Mouse (Mus musculus) G1E-ER4 (cell line): Measurements from ENCODE around the gene Olfr837. TPM values are rescaled to one million over a fixed set of nuclear protein-coding genes. Genes with fewer than 3 reads are reported as not detected.

ENCODE experiments used
- GATA1 ChIP-seq: IDR thresholded peaks from one replicate; pipeline ENCODE4 v1.8.0; 2012; ENCODE audit warnings: low read length, inconsistent platforms
- polyA plus RNA-seq: library from polyadenylated mRNA; stranded (reverse); fragments of >175 nt; gene quantifications from 2 replicates; pipeline ENCODE4 v1.2.3, GENCODE M21; 2012

Olfr837 gene
- polyA plus RNA-seq = not detected in 2 replicates

DNA sequence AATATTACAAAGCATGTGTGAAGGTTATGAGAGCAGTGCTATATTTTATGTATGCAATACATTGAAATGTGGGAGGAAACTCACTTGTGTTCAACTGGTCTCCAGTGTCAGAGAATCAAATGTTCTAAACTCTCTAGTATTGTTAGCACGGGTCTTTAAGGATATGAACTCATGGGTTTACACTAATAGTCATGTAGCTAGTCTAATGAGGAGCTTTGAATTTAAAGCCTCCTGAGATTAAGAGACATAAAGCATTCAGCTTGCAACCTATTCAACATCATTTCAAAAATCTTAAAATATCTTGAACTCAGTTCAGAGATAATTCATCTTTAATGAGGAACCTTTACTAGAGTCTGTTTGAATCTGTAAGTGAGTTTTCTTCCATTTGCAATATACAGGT is at the start of gene Olfr837:
Gene Olfr837, plus strand, starts transcription at position 301 of the 400 bp plus-strand sequence.
- TF ChIP-seq GATA1 = no peak

DNA sequence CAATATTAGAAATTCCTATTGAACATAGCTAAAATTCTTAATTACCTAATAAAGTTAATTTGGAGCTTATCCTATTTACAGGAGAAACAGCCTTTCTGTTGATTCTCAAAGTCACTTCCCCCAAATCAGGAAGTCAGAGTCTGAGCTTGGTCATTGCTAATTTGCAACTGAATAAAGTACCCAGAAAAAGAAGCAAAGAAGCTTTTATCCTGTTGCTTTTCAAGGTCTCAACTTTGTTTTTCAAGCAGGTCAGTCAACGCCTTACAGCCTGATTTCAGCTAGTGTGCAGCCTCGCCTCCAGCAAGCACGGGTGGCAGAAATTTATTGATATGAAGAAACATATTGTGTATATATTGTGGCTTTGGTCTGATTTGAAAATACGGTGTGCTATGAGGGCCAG is 38.8 kb upstream of the Olfr837 start:
- TF ChIP-seq GATA1 = no peak

DNA sequence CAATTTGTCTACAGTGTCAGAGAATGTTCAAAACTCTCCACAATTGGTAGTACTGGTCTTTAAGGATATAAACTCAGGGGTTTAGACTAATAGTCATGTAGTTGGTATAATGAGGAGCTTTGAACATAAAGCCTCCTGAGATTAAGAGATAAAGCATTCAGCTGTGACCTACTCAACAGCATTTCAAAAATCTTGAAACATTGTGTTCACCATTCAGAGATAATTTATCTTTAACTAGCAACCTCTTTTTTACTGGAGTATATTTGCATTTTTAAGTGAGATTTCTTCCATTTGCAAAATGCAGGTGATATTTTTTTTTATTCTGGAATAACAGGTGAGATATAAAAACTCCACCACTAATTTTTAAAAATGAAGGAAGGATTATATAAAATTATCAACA is 16.0 kb upstream of the Olfr837 start, which contains the start of gene Olfr836:
Gene Olfr836, plus strand, starts transcription at position 301 of the 400 bp plus-strand sequence.
- no peak for TF ChIP-seq GATA1

DNA sequence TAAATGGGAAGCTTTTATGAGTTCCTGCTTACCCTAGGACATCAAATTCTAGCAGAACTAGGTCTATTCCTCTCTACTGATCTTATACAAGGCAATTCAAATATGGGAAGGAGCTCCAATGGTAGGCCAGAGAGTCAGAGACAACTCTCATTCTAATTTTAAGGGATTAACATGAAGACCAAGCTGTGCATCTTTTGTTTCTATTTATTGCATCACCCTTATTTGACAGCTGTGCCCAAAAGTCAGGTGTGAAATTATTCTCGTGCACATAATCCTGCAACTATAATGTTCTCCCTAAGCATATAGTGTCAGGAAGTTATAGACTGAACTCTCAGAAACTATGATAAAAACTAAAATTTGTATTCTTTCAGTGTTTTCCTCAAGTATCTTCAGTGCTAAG is 41.1 kb downstream of the Olfr837 start, which contains the start of gene Olfr839-ps1:
Gene Olfr839-ps1, minus strand, starts transcription at position 101 of the 400 bp plus-strand sequence.
- no peak for TF ChIP-seq GATA1

Other genes with a start within 250 kb of the Olfr837 start
- gene Olfr832, start 199.2 kb upstream of the Olfr837 start, polyA plus RNA-seq = not detected in 2 replicates
- gene Olfr834, start 148.3 kb upstream of the Olfr837 start, polyA plus RNA-seq = not detected in 2 replicates
- not detected in 2 replicates for gene Olfr835, start 103.6 kb upstream of the Olfr837 start, polyA plus RNA-seq
- not detected in 2 replicates for gene Olfr836, start 15.9 kb upstream of the Olfr837 start, polyA plus RNA-seq
- not detected in 2 replicates for gene Olfr839-ps1, start 41.0 kb downstream of the Olfr837 start, polyA plus RNA-seq
- not detected in 2 replicates for gene Olfr843, start 115.7 kb downstream of the Olfr837 start, polyA plus RNA-seq
- not detected in 2 replicates for gene Olfr844, start 180.0 kb downstream of the Olfr837 start, polyA plus RNA-seq
- gene Olfr845, start 200.1 kb downstream of the Olfr837 start, polyA plus RNA-seq = not detected in 2 replicates
- not detected in 2 replicates for gene Olfr846, start 227.7 kb downstream of the Olfr837 start, polyA plus RNA-seq
- gene Olfr847, start 242.4 kb downstream of the Olfr837 start, polyA plus RNA-seq = not detected in 2 replicates